Mouse (Mus musculus) thymus, adult 2 months (tissue): ENCODE measurements around the gene Sash3. TPM values are rescaled to one million over a fixed set of nuclear protein-coding genes. Genes with fewer than 3 reads are reported as not detected.
A peak's percentile ranks its signal among the peaks of the same experiment; 100 is the strongest.
"Not testable (repeated sequence)": the region's sequence is repeated elsewhere in the genome, so short reads cannot be mapped to it uniquely, and the experiment has no call there.

Experiments
- DNase-seq: peaks from one replicate; pipeline ENCODE4 v3.0.0; 2021
- H3K27ac ChIP-seq: fragments of 200-500 bp; 2 replicates; pipeline ENCODE4 v1.5.1; 2012; ENCODE audit warnings: low read length, control low read depth; ENCODE audit not compliant: control insufficient read depth, insufficient read depth
- H3K27me3 ChIP-seq: fragments of 200-500 bp; 2 replicates; pipeline ENCODE4 v1.6.1; 2012; ENCODE audit warnings: mild to moderate bottlenecking, low read length, moderate library complexity, mixed read lengths; ENCODE audit not compliant: control insufficient read depth, insufficient read depth
- H3K36me3 ChIP-seq: fragments of 200-500 bp; 2 replicates; pipeline ENCODE4 v1.6.1; 2012; ENCODE audit warnings: mild to moderate bottlenecking, low read length, moderate library complexity; ENCODE audit not compliant: control insufficient read depth, insufficient read depth
- H3K4me1 ChIP-seq: fragments of 200-500 bp; replicated peaks from 2 replicates; pipeline ENCODE4 v1.6.1; 2012; ENCODE audit warnings: low read length; ENCODE audit not compliant: control insufficient read depth, insufficient read depth
- H3K4me3 ChIP-seq: fragments of 200-500 bp; 2 replicates; pipeline ENCODE4 v1.5.1; 2012; ENCODE audit warnings: mild to moderate bottlenecking, low read length, control low read depth, moderate library complexity; ENCODE audit not compliant: control insufficient read depth, insufficient read depth
- CTCF ChIP-seq: fragments of 200-500 bp; IDR thresholded peaks from 2 replicates; pipeline ENCODE4 v1.5.1; 2012; ENCODE audit warnings: mild to moderate bottlenecking, control low read depth, low read length, moderate library complexity, borderline replicate concordance; ENCODE audit not compliant: control insufficient read depth, poor library complexity, insufficient read depth; ENCODE audit errors: extremely low read depth
- POLR2A ChIP-seq: fragments of 200-500 bp; IDR thresholded peaks from 2 replicates; pipeline ENCODE4 v1.6.1; 2012; ENCODE audit warnings: mild to moderate bottlenecking, low read length, control low read depth, moderate library complexity; ENCODE audit not compliant: control insufficient read depth, poor library complexity, insufficient read depth; ENCODE audit errors: extremely low read depth
- WGBS: fragments of 180-500 bp; shearing (Covaris S2); methylation state at CpG from one replicate; pipeline ENCODE4 v1.1.7; 2018; 5-methylcytosine and 5-hydroxymethylcytosine counted together
- polyA plus RNA-seq: library from polyadenylated mRNA; depleted of rRNA; stranded (reverse); fragments of >200 nt; gene quantifications from 2 replicates; pipeline ENCODE4 v1.2.3, GENCODE M21; 2012; rRNA removed

Sash3 gene
- polyA plus RNA-seq, 1 experiment, result 314 TPM

DNA sequence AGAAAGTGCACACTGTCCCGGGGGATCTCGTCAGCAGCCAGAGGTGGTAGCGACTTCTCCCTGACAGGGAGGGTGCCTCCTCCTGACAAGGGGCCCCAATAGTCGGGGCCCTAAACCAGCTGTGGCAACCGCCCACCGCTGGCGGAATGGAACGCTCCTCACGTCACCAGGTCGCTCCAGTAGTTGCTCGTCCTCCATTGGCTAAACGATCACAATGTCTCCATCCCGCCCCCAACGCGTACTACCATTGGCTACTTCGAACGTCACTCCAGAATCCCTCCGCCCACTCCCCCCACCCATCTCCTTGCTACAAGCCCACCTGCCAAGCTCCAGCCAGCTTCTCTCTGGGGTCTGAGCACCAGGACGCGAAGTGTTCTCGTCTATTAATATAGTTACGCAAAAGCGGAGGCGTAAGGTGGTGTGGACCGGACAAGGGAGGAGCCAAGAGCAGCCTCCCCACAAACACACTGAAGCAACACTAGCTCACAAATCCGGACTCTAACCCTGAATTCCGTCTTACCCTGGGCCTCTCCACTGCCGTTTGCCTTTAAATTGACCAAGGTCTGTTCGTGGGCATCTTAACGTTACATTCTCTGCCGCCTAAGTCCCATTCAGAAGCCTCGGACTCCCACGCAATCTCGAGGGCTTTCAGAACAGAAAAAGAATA lies 62.4 kb downstream of the Sash3 start, which contains the start of gene Zdhhc9:
Zdhhc9 (minus strand) TSS at position 360 of the 667 bp plus-strand sequence.
- peak; percentile 86 for DNase-seq
- no peaks in the 10 kb centered on the region for H3K36me3 ChIP-seq
- peak within 1 kb of the TSS; percentile 84 for H3K27ac ChIP-seq
- peak; percentile 48 for TF ChIP-seq POLR2A
- TF ChIP-seq CTCF, result no peak
- WGBS, result under 1% methylated on average over 31 of the region's 34 CpGs
- no peaks in the 10 kb centered on the region for H3K27me3 ChIP-seq
- H3K4me1 ChIP-seq, result peaks cover 4% of the 10 kb centered on the region
- H3K4me3 ChIP-seq, result peak within 1 kb of the TSS; percentile 70

DNA sequence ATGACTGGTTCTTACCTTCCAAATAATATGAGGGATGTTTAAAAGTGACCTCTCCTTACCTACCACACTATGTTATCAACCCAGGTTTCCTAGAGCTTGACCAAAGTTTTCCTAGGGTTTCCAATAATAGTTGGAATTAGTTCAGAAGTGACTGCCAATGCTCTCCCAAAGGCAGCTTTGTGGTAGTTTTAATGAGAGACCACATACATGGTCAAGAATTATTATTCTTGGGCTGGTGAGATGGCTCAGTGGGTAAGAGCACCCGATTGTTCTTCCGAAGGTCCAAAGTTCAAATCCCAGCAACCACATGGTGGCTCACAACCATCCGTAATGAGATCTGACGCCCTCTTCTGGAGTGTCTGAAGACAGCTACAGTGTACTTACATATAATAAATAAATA lies 63.5 kb downstream of the Sash3 start:
- 89% methylated on average over 4 of the region's 4 CpGs for WGBS
- not testable (repeated sequence) for H3K36me3 ChIP-seq, H3K27me3 ChIP-seq

More for the DNA sequence above, 63.5 kb downstream of the Sash3 start:
- H3K4me3 ChIP-seq, H3K4me1 ChIP-seq, DNase-seq, H3K27ac ChIP-seq: not testable (repeated sequence)

Other genes starting within 250 kb of the Sash3 start
- 7.1 and 8.2 TPM in 2 replicates for gene Ocrl, start 234.0 kb upstream of the Sash3 start, polyA plus RNA-seq
- gene Apln, start 111.6 kb upstream of the Sash3 start, polyA plus RNA-seq, result 1.4 and 2.1 TPM in 2 replicates
- 0.89 and 1.1 TPM in 2 replicates for gene Xpnpep2, start 37.7 kb upstream of the Sash3 start, polyA plus RNA-seq
- gene Zdhhc9, start 62.4 kb downstream of the Sash3 start, polyA plus RNA-seq, result 22.4 and 25.7 TPM in 2 replicates
- gene Utp14a, start 110.4 kb downstream of the Sash3 start, polyA plus RNA-seq, result 3.7 and 3.8 TPM in 2 replicates
- gene Bcorl1, start 194.9 kb downstream of the Sash3 start, polyA plus RNA-seq, result 7.8 TPM in 2 replicates